Mouse (Mus musculus): ENCODE data around the gene Miga2.
A peak's percentile ranks its signal among the peaks of the same experiment; 100 is the strongest.
"Not testable (repeated sequence)": the region's sequence is repeated elsewhere in the genome, so short reads cannot be mapped to it uniquely, and the experiment has no call there.

Gene Miga2

DNA sequence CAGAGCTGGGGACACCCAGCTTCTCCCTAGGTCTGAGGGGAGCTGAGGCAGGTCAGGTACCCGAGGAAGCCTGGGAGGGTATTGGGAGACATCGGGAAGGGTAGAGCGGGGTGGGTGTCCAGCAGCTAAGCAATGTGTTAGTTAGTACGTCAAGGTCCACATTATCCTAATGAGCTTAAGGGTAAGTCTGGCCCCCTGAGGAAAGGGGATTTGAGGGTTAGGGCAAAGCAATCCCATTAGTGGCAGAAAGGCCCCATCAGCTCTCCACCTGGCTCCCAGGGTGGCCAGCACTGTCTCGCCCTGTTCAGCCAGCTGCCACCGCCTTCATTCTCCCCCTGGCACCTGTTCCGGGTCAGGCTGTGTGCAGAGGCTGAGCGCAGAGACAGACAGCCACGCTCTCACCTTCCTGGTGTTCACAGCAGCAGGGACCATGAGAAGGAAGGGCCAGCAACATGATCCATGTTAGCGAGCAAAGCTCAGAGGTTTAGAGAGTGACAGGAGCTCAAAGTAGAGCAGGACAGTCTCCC is 34.0 kb downstream of the Miga2 start:
- DNase-seq (ENCODE audit: low spot score in 2 of 2) = no peak

DNA sequence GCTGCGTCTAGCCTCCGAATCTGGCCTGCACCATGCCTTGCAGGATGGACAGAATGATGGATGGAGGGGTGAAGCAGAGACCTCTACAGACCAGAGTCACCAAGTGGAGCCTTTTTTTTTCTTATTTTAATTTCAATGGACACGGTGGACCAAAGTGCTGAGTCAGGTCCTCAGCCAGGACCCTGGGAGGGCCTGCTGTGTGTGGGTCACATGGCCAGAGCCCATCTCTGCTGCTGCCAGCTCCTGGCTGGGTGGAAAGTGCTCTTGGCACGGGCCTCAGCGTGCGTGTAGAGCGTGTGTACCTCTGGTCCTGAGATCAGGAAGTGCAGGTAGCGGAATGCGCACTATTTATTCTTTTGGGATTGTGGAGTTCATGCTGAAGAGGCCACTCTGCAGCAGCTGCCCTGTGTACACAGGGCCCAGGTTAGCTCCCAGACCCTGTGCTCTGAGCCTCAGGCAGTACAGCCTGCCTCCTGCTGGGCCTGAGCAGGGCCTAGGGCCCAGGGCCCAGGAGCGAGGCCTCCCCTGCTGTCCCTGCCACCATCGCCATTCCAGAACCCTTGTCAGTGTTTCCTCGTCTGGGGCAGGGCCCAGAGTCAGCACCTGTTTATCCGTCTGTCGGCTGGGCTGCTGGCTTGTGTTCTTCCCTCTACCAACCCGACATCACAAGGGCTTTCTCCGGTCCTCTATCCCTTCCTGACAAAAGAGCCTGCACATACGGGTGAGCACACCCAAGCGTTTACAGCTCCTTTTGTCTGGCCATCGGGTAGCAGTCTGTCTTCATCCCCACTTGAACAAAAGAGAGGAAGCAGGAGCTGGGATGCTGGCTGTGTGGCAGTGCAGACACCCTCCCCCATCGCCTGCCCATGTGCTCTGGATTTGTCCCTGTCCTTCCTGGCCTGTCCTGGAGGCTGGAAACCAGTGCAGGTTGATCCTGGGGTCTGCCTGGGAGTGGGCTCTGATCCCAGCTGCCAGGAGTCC is 35.4 kb downstream of the Miga2 start:
- no peak for DNase-seq (ENCODE audit: low spot score in 2 of 2)

DNA sequence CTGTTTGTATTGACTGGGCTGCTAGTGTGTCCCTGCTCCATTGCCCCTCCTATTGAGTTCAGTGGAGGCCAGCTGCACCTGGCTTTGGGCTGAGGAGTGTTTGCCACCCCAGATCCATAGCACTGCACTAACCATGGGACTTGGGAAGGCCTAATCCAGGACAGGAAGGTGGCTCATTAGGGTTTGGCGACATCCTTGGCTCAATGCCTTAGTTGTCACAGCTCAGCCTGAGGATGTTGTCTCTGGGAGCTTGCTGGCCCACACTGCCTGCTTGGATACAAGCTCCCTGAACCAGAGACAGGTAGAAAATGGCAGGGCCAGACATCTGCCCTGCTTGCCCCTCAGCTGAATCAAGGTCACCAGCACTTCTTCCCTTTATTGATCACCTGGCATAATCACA is 37.5 kb downstream of the Miga2 start:
- no peak for DNase-seq (ENCODE audit: low spot score in 2 of 2)

DNA sequence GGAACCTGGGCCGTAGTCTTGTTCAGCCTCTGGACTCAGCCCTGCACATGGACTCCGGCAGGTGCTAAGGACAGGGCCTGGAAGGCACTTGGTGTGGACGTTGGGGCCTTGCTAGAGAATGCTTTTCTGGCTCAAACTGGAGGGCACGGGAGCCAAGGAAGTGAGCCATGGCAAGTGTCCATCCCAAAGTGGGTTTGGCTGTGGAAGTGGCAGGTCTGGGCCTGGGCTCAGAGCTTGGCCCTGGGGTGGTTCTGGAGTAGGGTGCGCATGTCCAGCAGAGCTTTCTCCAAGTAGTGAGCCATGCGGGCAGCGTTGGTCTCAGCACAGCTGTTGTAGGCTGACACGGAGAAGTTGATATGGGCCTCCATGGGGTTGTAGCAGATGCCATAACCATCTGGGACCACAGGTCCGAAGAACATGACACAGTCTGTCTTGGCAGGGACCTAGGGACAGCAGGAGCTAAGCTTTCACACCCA is 38.4 kb downstream of the Miga2 start:
- DNase-seq (ENCODE audit: low spot score in 2 of 2) = no peak

DNA sequence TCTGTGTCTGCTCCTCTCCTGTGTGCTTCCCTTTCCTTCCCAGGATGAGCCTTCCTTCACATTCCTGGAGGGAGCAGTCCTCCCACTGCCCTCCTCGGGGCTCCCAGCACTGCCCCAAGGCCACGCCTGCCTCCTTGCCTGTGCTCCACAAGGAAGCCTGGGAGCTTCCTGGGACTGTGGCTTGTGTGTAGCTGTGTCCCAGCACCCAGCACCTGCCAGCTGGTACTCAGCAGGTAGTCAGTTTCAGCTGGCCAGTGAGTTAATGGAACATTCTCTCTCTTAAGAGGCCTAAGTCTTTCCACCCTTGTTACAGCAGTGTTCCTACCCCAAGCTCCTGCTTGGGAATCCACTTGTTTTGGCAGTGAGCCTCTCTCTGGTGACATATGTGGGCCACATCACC is 38.8 kb downstream of the Miga2 start:
- no peak for DNase-seq (ENCODE audit: low spot score in 2 of 2)

DNA sequence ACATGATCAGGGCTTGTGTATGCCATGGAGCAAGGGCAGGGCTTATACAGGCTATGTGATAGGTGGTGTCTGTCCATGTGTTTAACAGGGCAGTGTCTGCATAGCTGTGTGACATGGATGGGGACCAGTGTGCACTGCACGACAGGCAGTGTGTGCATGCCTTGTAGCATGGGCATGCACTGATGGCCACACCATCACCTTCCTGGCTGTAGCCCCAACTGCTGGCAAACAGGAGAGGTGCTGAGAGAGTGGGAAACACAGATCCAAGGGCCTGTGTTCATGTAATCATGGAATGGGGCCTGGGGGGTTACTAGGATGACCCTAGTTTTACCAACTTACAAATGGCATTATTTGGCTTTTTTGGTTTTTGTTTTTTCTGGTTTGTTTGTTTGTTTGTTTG is 39.8 kb downstream of the Miga2 start:
- no peak for DNase-seq (ENCODE audit: low spot score in 2 of 2)

DNA sequence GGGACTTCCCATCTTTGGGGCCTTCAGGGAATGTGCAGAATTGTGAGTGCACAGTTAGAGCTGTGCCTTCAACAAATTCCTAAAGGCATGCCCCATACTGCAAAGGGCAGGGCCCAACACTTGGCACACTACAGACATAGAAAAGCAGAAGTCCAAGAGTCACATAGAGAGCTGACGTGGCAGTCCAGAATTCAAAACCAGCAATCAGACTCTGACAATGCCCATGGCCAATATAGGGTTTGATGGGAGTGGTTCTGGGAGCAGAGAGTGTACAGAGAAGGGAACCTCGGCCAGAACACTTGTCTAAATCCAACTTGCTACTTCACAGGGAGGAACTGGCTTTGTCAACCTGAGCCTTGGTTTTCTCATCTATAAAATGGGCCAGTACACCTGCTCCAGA is 43.2 kb downstream of the Miga2 start:
- no peak for DNase-seq (ENCODE audit: low spot score in 2 of 2)

DNA sequence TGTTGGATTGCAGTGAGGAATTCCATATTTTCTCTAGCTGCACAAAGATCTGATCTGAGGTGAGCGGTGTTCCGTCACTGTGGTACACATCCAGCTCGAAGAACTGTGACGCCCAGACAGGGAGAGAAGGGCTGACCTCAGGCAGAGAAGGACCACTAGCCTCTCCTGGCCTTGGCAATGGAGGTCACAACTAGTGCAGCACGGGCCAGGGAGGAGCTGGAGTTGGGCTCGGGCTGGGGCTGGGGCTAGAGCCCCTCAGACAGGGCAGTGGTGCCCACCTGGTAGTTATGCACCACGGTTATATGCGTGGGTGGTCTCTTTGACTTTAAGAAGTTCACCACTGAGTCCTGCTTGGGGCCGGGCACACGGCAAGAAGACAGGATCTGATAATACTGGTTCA is 43.7 kb downstream of the Miga2 start:
- no peak for DNase-seq (ENCODE audit: low spot score in 2 of 2)

DNA sequence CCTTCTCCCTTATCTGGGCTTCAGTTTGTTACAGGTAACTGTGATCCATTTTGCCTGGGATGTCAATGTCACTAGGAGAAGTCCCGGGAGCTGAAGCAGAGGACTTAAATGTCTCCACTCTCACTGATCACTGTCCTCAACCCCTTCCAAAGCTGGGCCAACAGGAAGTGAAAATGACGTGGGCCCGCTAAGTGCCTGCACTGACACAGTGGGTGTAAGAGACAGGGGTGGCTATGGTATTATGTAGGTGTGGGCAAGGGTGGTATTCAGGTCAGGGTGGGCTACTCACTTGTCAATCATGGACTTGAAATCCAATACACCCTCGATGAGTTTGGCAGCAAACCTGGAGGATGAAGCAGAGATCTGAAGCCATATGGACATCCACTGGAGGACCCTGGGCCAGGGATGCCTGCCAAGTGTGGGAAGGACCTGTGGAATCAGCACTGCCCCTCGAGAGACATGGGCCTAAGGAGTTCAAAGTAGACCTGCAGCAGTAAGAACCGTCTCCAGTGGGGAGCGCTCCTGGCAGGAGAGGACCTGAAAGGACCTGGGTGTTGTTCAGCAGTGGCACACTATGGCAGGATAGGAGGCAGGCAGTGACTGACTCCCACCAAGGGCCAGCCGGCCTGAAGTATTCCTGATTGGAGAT is 44.5 kb downstream of the Miga2 start:
- DNase-seq (ENCODE audit: low spot score in 2 of 2) = no peak

DNA sequence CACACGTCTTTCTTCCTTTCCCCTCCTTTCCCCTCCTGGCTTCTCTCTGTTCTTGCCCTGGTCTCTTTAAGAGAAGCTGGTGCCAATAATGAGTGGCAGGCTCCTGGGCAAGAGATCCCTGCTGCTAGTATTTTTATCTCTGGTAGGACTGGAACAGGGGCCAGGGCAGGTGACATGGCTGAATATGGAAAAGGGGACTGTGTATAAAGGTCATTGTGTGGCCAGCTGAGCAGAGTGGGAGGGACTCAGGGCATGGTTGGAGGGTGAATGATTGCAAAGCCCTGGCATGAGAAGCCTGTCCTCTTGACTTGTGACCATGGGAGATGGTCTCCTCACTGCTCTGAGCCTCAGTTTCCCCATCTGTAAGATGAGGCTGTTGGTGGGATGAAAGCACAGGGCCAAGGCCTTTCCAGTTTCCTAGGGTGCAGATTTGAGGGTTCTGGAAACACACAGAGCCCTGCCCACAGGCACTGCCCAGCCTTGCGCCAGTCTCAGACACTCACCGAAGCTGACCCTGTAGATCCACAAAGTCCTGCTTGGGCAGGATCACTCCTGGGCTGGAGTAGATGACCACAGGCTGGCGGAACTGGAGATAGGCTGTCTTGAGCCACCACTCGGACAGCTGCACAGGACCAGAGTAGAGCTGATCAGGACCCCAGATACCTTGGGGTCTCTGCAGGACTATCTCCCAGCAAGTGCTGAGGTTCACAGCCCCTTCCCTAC is 45.6 kb downstream of the Miga2 start:
- DNase-seq (ENCODE audit: low spot score in 2 of 2) = no peak

DNA sequence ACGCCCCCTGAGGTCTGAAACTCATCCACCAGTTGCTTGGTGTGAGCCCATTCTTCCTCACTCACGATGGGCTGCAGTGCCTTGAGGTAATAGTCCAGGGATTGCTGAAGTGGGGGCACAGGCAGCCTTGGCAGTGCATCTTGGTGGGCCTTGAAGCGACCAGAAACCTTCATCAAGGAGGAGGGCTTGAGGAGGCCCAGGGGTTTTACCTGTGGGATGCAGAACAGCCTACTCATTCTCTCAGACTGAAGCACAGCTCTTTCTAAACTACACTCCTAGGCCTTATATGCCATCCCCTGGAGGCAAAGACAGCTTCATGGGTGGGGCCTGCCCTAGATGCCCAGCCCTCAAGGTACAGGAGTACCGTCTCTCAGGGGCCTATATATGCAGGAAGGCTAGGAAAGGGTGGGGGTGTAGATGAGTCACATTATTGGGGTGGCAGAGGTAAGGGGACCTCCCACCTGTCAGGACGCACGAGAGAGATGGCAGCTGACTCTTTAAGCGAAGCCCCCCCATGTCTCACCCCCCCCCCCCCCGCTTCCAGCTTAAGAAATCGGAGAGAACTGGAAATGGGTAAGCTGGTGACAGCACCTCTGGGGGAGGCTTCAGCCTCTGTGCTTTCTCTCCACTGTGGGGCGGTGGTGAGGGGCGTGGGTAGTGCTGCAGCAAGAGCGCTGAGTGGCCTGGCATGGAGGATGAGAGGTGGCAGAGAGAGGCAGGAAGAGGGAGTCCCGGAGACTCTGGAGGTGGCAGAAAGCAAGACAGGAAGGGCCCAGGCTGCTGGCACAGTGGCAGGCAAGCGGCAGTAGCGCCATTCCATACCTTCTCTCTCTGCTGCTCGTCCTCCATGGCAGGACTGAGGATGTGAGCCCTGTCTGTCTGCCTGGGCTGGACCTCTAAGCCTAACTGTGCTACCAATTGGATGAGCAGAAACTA is 49.3 kb downstream of the Miga2 start:
- no peak for DNase-seq (ENCODE audit: low spot score in 2 of 2)

DNA sequence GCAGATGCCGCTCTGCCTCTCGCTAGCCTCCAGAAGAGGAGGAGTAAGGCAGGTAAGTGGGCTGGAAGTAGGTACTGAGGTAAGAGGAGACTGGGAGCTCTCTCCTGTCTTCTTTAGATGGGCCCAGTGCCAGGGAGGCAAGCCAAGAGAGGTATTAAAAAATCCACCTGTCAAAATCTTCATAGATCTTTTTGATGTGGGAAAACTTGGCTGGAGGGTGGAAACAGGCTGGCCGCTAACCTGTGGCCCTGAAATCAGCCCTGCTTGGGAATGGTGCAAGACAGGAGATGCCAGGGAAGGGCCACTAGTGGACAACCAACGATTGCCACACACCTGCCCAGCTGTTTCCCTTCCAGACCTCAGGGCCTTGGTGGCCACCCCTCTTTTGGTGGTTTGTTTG is 50.1 kb downstream of the Miga2 start:
- DNase-seq (ENCODE audit: low spot score in 2 of 2) = no peak

DNA sequence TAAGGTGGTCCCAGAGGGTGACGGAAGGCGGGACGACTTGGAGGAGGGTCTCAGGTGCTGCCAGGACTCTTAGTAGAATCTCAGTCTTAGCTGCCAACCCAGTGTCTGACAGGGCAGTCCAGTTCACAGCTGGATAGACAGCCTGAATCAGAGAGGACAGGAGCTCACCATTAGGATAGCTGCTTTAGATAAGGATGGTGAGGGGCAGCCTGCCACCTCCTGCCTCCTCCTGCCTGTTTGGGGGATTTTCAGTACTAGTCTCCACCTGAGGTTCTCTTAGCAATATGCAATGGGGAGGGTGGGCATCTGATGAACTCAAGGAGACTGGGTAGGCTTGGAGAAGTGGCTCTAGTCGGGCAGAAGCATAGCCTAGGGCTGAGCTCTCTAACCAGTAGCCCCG is 50.6 kb downstream of the Miga2 start:
- DNase-seq (ENCODE audit: low spot score in 2 of 2) = no peak

DNA sequence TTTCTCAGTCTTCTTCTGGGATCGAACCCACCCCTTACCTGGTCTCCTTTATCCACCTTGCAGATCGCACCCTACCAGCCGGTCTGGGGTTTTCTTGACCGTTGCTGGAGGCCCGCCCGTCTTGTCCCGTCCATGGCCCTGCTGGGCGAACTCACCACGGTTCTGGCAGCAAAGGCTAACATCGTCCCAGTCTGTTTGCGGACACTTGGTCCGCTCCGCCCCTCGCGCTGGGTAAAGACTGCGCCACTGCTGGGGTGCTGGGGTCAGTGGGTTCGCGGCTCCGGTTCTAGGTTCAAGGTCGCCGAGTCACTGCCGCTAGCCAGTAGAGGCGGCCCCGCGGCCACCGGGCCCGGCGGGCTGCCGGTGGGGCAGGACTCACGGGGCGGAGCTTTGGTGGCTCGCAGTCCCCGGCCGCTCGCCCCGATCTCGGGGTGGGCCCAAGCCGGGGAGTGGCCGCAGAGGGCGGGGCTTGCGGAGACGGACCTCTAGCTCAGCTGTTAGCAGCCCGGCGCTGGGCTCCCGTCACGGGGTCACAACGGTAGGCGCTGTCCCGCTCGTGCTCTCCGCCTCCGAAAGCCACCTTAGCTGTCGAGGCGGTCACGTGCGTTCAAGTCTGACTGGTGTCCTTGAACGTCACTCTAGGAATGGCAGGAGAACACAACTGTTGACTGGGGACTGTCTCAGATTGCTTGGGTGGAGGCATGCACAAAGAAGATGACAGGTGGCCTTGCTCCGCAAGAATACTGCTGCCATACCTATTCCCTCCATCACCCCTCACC is 51.3 kb downstream of the Miga2 start, which contains the start of gene Crat:
Gene Crat, minus strand, starts transcription at position 657 of the 779 bp plus-strand sequence.
- DNase-seq (ENCODE audit: low spot score in 2 of 2) = peak; percentile 82 to 83

DNA sequence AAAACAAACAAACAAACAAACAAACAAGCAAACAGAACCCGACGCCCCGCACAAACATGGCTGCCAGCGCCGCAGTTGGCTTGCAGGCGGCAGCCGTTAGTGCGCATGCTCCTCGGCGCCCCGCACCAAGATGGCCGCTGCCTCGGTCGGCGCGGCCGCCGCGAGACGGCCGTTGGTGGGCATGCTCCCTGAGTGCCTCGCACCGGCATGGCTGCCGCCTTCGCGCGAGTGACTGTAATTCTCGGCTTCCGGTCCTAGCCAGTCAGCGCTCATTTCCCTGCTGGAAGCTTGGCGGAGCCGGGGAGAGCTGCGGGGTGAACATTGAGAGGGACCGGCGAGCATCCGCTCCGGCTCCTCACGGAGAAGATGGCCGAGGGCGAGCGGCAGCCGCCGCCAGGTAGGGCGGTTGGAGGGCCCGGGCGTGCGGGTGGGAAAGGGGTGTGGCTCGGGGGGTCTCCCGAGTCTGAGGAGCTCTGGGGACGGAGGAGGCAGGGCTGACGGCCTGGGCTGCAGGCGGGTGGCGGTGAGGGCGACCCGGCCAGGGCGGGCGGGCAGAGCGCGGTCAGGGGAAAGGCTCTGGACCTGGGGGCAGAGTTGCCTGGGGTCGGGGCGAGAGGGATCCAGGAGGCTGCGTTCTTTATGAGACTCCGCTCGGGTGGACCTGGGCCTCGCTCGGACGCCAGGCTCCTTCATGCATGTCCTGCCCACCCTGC is 52.1 kb downstream of the Miga2 start, which contains the start of gene Ptpa:
Gene Ptpa, plus strand, starts transcription at position 104 of the 713 bp plus-strand sequence.
- DNase-seq (ENCODE audit: low spot score in 2 of 2) = peak; percentile 90 to 92

DNA sequence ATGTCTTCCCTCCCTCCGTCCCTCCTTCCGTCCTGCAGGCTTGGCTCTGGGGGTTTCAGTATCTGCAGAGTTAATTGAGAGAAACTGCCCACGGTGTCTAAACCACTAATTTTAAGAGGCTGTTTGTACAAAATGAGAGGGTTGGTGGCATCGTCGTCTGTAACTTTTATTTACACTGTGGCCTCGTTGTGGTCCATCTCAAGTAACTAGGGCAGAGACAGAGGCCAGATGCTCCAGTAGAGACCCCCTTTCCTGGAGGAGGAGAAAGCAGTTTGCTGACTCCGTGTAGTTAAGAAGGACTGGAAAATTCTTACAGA is 52.6 kb downstream of the Miga2 start:
- DNase-seq (ENCODE audit: low spot score in 2 of 2) = no peak

DNA sequence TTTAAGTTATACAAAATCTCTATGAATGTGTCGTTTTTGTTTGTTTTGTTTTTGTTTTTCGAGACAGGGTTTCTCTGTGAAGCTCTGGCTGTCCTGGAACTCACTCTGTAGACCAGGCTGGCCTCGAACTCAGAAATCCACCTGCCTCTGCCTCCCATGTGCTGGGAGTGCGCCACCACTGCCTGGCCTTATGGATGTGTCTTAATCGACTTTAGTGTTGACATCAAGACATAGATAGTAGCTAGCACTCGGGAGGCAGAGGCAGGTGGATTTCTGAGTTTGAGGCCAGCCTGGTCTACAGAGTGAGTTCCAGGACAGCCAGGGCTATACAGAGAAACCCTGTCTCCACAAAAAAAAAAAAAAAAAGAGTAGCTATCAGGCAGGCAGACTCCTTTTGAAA is 53.1 kb downstream of the Miga2 start:
- not testable (repeated sequence) for DNase-seq (ENCODE audit: low spot score in 2 of 2)

DNA sequence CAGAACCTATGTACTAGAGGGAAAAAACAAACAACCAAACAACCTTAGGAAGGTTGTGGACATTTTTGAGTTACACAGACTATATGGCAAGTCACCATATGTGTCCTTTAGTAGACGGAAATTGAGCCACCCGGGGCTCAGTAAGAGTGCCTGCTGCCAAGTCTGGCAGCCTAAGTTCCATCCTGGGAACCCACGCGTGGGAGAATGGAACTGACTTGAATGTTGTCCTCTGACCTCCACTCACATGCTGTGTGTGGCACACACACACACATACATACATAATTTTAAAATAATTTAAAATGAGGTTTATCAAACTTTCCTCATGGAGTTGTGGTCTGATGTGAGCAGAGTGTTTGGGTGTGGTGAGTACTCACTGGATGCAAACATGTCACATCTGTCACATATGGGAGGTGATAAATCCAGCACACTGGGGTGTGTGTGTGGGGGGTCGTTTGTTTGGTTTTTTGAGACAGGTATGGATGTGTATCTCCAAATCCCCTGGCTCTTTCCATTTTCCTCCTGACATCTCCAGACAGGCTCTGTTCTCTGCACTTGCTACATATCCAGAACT is 53.6 kb downstream of the Miga2 start:
- DNase-seq (ENCODE audit: low spot score in 2 of 2) = no peak

DNA sequence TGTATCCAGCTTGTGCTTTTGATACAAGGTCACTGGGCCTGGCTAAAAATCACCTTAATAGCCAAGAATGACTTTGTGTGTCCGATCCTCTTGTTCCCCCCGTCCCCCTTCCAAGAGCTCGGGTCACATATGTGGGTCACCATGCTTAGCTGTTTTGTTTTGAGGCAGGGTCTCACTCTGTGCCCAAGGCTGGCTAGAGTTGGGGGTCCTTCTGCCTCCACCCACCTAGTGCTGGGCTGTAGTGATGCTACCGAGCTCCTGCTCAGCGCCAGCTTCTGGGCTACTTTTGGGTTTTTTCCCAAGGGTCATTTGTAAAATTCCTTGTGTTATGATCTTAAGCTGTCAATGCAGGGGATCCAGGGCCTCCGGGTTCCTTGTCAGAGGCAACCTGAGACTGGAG is 54.2 kb downstream of the Miga2 start:
- DNase-seq (ENCODE audit: low spot score in 2 of 2) = no peak
